Mouse (Mus musculus) activated CD4-positive, CD25-positive, alpha-beta regulatory T cell, adult 4 months (primary cell): ENCODE data around the gene Arl15. TPM values are rescaled to one million over a fixed set of nuclear protein-coding genes. Genes with fewer than 3 reads are reported as not detected.

Experiments used
- ATAC-seq: one replicate; pipeline ENCODE4 v1.8.0; 2017
- polyA plus RNA-seq, 2 experiments: library from polyadenylated mRNA; unstranded; fragments of 100-300 nt; shearing (Covaris generic); gene quantifications; one replicate each; pipeline ENCODE4 v1.2.1; 2017

The Arl15 gene
- polyA plus RNA-seq, 2 experiments from 2014 or later: 11.2 to 14.6 TPM

DNA sequence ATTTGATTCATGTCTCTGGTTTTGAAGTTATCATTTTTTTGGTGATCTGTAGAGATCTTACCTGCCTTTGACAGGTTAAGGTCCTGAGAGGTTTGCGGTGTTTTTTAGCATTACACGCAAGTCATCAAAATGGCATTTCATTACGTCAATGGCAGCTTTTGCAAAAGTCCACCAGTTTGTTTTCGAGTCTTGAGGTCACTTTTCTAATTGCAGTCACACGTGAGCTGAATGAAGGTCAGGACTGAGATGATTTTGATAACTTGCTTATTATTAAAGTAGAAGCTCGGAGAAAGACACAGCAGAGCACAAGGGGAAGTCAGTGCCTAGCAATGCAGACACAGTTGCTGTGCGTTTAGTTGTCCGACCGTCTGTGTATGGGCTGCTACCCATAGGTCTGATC lies 8.3 kb downstream of the Arl15 start:
- ATAC-seq: no peak

- no peak for ATAC-seq
These were observed 16.8 kb downstream of the Arl15 start for GRCm38 (mm10) chr13:113811141-113811540.

DNA sequence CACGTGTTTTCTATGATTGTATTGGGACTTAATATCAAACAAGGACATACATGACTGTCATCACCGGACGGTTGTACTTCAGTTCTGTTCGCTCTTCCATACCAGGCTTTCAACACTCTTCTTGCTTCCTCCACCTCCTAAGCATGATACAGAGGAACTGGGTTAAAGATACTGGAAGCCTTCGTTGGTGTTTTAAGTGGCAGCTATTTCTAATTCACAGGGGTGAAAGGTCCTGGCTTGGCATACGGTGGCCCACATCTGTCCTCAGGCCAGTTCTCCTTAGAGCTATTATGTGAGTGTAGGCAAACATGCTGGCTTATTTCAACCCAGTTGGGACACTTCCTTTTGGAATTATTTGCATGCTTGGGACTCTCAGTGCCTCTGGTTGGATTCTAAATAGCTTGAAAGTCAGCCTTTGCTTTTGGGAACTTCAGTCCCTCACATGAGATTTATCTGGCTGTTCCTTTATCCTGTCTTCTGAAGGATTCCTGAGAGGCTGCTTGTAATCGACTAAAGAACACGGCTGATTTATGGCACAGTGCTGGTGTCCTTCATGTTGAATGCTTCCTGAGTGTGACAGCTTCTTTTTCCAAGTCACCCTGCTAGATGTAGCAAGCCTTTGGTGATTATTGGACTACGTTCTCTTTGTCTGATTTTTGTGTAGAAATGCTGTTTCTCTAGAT lies 17.7 kb downstream of the Arl15 start:
- no peak for ATAC-seq

DNA sequence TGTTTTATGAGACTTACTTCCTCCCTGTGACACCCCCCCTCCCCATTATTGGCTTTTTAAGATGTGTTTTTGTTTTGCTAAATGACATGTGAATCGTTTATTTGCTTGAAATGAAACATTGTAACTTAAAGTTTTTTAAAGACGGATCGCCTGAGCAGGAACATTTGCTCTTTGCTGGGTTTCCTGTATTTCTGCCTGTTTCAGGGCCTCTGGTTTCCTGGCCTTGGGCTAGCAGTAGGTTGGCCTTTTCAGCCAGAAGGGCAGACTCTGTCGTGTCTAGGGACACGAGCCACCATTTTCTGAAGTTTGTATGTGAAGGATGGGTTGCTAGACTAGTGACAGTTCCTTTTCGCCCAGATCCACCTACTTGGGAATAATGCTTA lies 18.3 kb downstream of the Arl15 start:
- no peak for ATAC-seq

DNA sequence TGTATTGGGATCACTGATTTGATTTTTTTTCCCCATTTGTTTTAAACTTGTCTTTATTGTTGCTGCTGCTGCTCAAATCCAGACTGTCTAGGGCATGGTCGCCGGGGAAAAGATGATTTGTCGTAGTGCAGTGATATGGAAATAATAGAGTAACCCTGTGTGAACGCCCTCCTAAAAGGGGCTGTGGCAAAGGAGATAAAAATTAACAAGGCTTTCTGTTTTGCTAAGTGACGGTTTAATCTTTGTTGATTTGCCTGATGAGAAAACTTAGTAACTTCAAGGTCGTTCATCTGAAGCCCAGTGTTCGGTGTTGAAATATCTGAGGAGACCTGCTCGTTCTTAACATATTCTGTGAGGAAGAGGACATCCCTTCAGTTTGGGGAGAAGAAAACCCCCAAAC lies 19.8 kb downstream of the Arl15 start:
- no peak for ATAC-seq

DNA sequence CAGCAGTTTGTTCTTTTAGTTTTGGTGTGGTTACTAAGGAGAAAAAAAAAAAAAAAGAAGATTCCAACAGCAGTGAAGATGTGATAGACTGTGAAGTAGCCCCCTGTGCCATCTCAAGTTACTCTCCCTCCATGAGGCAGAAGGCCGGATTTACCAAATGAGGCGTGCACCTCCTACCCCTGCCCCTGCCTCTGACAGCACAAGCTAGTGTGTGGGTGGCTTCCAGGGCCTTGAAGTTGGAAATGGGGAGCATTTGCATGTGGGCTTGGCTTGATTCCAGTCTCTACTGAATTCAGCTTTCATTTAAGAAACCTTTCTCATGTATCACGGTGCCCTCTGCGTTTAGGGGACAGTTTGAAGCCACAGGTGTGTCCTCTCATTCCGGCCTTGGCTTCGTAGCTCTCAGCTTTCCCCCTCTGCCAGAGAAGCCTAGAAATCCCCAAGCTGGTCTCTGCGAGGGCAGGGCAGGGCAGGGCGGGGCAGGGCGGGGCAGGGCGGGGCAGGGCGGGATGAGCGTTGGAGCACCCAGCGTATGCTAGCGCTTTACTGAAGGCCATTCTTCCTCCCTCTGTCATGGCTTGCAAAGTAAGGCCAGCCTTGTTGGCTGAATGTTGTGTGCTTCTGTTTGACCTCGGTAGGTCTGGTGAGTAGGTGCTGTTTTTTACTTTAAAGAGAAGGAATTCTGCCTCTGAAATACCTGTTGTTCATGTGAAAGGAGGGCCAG lies 21.6 kb downstream of the Arl15 start:
- no peak for ATAC-seq

- ATAC-seq: no peak
These were observed 22.1 kb downstream of the Arl15 start for GRCm38 (mm10) chr13:113816421-113816810.

GRCm38 (mm10) chr13:113819006-113819405 lies 24.7 kb downstream of the Arl15 start:
- ATAC-seq: no peak

- ATAC-seq: no peak
These were observed 25.9 kb downstream of the Arl15 start for GRCm38 (mm10) chr13:113820176-113820575.

DNA sequence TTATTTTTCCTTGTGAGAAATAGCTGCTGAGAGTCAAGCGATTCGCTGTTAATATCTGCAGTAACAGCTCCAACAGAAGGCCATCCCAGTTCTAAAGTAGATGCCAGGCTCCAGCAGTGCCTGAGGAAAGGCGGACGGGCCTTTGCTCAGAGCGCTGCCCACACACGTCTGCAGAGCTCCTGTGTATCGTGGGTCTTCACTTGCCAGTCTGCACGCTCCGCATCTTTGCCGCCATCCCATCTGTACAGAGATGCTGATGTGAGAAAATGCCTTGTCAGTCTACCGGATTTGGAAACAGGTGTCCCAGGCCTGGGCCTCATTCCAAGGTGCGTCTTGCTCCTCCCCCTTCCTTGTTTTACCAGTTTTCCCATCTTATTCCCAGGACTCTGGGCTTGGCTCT lies 27.6 kb downstream of the Arl15 start:
- no peak for ATAC-seq

- no peak for ATAC-seq
These were observed 29.7 kb downstream of the Arl15 start for GRCm38 (mm10) chr13:113824027-113824426.

GRCm38 (mm10) chr13:113828633-113829032 lies 34.3 kb downstream of the Arl15 start:
- ATAC-seq: peak; percentile 80

DNA sequence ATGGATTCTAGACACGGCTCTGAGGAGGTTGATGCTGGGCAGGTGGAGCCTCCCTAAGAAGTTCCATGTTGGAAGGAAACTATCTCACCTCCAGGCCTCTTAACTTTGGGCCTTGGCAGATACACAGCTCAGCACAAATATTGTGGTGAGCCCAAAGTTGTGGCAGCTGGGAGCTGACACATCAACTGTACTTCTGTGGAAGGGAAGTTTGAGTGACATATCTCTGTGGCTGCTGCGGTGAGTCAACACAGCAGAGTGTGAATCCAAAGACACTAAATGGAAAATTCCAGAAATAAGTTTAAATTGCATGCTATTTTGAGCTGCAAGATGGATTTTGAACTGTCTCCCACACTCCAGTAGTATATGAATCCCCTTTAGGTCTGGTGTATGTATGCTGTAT lies 34.8 kb downstream of the Arl15 start:
- peak; percentile 64 for ATAC-seq

GRCm38 (mm10) chr13:113830805-113831204 lies 36.5 kb downstream of the Arl15 start:
- ATAC-seq: no peak

GRCm38 (mm10) chr13:113832947-113833346 lies 38.6 kb downstream of the Arl15 start:
- no peak for ATAC-seq

DNA sequence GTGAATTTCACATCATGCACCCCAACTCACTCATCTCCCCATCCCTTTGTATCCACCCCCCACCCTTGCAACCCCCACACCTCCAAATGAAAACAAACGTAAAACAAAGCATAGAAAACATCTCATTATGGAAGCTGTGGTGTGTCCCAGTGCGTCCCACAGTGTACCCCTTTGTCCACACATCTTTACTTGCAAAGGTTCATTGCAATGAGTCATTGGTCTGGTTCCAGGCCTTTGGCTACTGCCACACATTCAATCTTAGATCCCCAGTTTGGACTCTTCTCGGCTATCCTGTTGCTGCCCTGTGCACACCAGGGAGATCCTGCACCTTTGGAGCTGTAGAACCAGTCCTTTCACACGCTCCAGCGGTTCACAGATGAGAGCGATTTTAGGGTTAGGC lies 41.6 kb downstream of the Arl15 start:
- no peak for ATAC-seq

- no peak for ATAC-seq
These were observed 44.6 kb downstream of the Arl15 start for GRCm38 (mm10) chr13:113838601-113839576.

- no peak for ATAC-seq
These were observed 46.1 kb downstream of the Arl15 start for GRCm38 (mm10) chr13:113840421-113840820.

DNA sequence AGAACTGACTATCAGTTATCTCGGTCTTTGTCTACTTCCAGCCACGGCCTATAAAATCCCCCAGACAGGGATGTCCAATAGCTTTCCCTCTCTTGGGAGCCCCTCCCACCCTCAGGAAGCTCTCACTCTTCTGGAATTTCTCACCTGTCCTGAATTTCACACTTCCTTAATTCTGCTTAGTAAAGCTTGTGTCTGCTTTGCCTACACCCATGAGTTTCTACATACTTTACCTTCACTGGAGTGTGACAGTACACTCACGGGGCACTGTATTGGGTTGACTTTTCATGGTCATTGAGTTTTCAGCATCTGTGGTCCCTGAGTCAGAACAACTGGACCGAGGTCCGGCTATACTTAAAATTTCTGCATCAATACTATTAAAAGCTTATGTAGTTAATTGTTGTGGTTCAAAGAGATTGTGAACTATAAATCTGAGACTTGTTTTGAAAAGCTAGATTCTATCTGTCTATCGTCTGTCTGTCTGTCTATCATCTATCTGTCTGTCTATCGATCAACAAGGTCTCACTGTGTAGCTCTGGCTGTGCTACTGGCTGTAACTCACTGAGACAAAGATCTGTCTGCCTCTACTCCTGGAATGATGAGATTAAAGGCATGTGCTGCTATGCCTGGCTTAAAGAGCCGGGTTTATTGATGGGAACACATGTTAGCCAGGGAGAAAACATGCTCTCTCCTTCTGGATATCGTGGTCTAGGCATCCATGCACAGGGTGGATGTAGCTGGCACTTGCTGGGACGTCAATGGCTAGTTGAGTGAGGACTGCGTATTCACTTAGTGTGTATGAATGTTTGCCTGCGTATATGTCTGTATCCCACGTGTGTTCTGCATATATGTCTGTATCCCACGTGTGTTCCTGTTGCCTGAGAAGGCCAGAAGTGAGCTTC lies 48.4 kb downstream of the Arl15 start:
- ATAC-seq: no peak

DNA sequence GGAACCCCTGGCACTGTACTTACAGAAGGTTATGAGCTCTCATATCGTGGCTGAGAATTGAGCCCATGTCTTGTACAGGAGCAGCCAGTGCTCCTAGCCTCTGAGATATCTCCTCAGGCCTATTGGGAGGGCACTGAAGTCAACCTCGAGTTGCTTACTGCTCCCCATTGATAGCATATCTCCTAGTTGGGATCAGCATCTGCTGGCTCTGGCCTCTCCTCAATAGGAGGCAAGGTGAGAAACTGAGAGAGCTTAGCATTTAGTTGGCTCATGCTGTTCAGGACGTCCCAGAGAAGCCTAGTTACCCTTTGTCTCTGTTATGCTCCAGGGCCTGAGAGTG lies 49.0 kb downstream of the Arl15 start:
- no peak for ATAC-seq

- no peak for ATAC-seq
These were observed 49.6 kb downstream of the Arl15 start for GRCm38 (mm10) chr13:113843901-113844300.

- ATAC-seq: no peak
These were observed 50.4 kb downstream of the Arl15 start for GRCm38 (mm10) chr13:113844717-113845116.
